Mouse (Mus musculus): ENCODE results near the gene Wdr45. TPM values are rescaled to one million over a fixed set of nuclear protein-coding genes. Genes with fewer than 3 reads are reported as not detected.
"Not testable (repeated sequence)": the region's sequence is repeated elsewhere in the genome, so short reads cannot be mapped to it uniquely, and the experiment has no call there.

The Wdr45 gene
- polyA plus RNA-seq (2014; fragmentation: Nextera tagmentation; extraction: Ambion mirVana) = 18.7 and 26.5 TPM in 2 replicates

- not testable (repeated sequence) for H3K36me3 ChIP-seq (ENCODE audit: control insufficient read depth, insufficient read depth, low read length); H3K27me3 ChIP-seq (replicated peaks; ENCODE audit: control insufficient read depth, insufficient read depth, low read length); H3K9me3 ChIP-seq (ENCODE audit: control insufficient read depth, low read length); H3K4me1 ChIP-seq (ENCODE audit: control insufficient read depth, insufficient read depth, low read length); H3K27ac ChIP-seq (replicated peaks; ENCODE audit: low read depth, low read length)
- peak within 1 kb of the TSS; percentile 46 for H3K9ac ChIP-seq (ENCODE audit: low read depth, low read length)
- ATAC-seq (ENCODE audit: low read depth) (peak; percentile 97), DNase-seq (ENCODE audit: low spot score) (peak; percentile 97)
- 22% methylated on average over 18 of the region's 60 CpGs for WGBS
- peak within 1 kb of the TSS; percentile 50 for H3K4me2 ChIP-seq (ENCODE audit: low read depth, low read length)
- peak within 1 kb of the TSS; percentile 37 for H3K4me3 ChIP-seq (ENCODE audit: low read depth, low read length)
Measured at GRCm38 (mm10) chrX:7714135-7714899, at the start of gene Wdr45. TSS of gene Wdr45 (plus strand) at chrX:7714333.

- ATAC-seq (ENCODE audit: low read depth) = no peak
- H3K4me2 ChIP-seq (ENCODE audit: low read depth, low read length) = no peak overlapping the region
- no peak overlapping the region for H3K9ac ChIP-seq (ENCODE audit: low read depth, low read length)
- no peak for DNase-seq (ENCODE audit: low spot score)
- no peak overlapping the region for H3K4me3 ChIP-seq (ENCODE audit: low read depth, low read length)
- H3K4me1 ChIP-seq (ENCODE audit: control insufficient read depth, insufficient read depth, low read length) = no peaks in the 10 kb centered on the region
- peaks cover 11% of the 10 kb centered on the region; the same call in 1 of the 2 replicates for H3K36me3 ChIP-seq (ENCODE audit: control insufficient read depth, insufficient read depth, low read length)
- no peaks in the 10 kb centered on the region for H3K9me3 ChIP-seq (ENCODE audit: control insufficient read depth, low read length)
- 92% methylated on average over 11 of the region's 11 CpGs for WGBS
- H3K27ac ChIP-seq (replicated peaks; ENCODE audit: low read depth, low read length) = no peak overlapping the region
- H3K27me3 ChIP-seq (replicated peaks; ENCODE audit: control insufficient read depth, insufficient read depth, low read length) = no peaks in the 10 kb centered on the region
Measured at GRCm38 (mm10) chrX:7664791-7665190, 49.3 kb upstream of the Wdr45 start.

- Histone ChIP-seq H3K4me1 (ENCODE audit: control insufficient read depth, insufficient read depth, low read length) (no peaks in the 10 kb centered on the region), H3K9me3 (ENCODE audit: control insufficient read depth, low read length) (no peaks in the 10 kb centered on the region), H3K27me3 (replicated peaks; ENCODE audit: control insufficient read depth, insufficient read depth, low read length) (no peaks in the 10 kb centered on the region), H3K4me3 (ENCODE audit: low read depth, low read length) (no peak overlapping the region), H3K9ac (ENCODE audit: low read depth, low read length) (no peak overlapping the region), H3K36me3 (ENCODE audit: control insufficient read depth, insufficient read depth, low read length) (peaks cover 11% of the 10 kb centered on the region; the same call in 1 of the 2 replicates), H3K27ac (replicated peaks; ENCODE audit: low read depth, low read length) (no peak overlapping the region), H3K4me2 (ENCODE audit: low read depth, low read length) (no peak overlapping the region)
- no peak for DNase-seq (ENCODE audit: low spot score)
- 82% methylated on average over 21 of the region's 21 CpGs for WGBS
- no peak for ATAC-seq (ENCODE audit: low read depth)
Measured at GRCm38 (mm10) chrX:7665739-7666502, 48.2 kb upstream of the Wdr45 start.

GRCm38 (mm10) chrX:7670390-7670881 lies 43.7 kb upstream of the Wdr45 start:
- 25% methylated on average over 9 of the region's 19 CpGs for WGBS
- DNase-seq (ENCODE audit: low spot score) = peak; percentile 76

GRCm38 (mm10) chrX:7670921-7671623 lies 43.1 kb upstream of the Wdr45 start, which contains the start of gene Plp2:
TSS of gene Plp2 (minus strand) at chrX:7671390.
- peaks cover 10% of the 10 kb centered on the region; the same call in 1 of the 2 replicates for H3K36me3 ChIP-seq (ENCODE audit: control insufficient read depth, insufficient read depth, low read length)
- DNase-seq (ENCODE audit: low spot score) = peak; percentile 46
- peak within 1 kb of the TSS; percentile 55 for H3K4me2 ChIP-seq (ENCODE audit: low read depth, low read length)
- H3K27ac ChIP-seq (replicated peaks; ENCODE audit: low read depth, low read length) = peak within 1 kb of the TSS; percentile 67
- peak within 1 kb of the TSS; percentile 64 for H3K9ac ChIP-seq (ENCODE audit: low read depth, low read length)
- H3K27me3 ChIP-seq (replicated peaks; ENCODE audit: control insufficient read depth, insufficient read depth, low read length) = no peaks in the 10 kb centered on the region
- no peaks in the 10 kb centered on the region for H3K4me1 ChIP-seq (ENCODE audit: control insufficient read depth, insufficient read depth, low read length)
- H3K9me3 ChIP-seq (ENCODE audit: control insufficient read depth, low read length) = no peaks in the 10 kb centered on the region
- WGBS = 16% methylated on average over 23 of the region's 36 CpGs
- ATAC-seq (ENCODE audit: low read depth) = peak; percentile 45; the same call in 1 of the 2 replicates
- peak within 1 kb of the TSS; percentile 49 for H3K4me3 ChIP-seq (ENCODE audit: low read depth, low read length)

More at GRCm38 (mm10) chrX:7670390-7670881, 43.7 kb upstream of the Wdr45 start:
- Histone ChIP-seq H3K27ac (replicated peaks; ENCODE audit: low read depth, low read length) (peak overlapping the region; percentile 67), H3K9ac (ENCODE audit: low read depth, low read length) (peak overlapping the region; percentile 64), H3K4me1 (ENCODE audit: control insufficient read depth, insufficient read depth, low read length) (no peaks in the 10 kb centered on the region), H3K4me3 (ENCODE audit: low read depth, low read length) (peak overlapping the region; percentile 49), H3K36me3 (ENCODE audit: control insufficient read depth, insufficient read depth, low read length) (peaks cover 11% of the 10 kb centered on the region; the same call in 1 of the 2 replicates), H3K4me2 (ENCODE audit: low read depth, low read length) (peak overlapping the region; percentile 55), H3K9me3 (ENCODE audit: control insufficient read depth, low read length) (no peaks in the 10 kb centered on the region), H3K27me3 (replicated peaks; ENCODE audit: control insufficient read depth, insufficient read depth, low read length) (no peaks in the 10 kb centered on the region)
- ATAC-seq (ENCODE audit: low read depth) = peak; percentile 75

- Histone ChIP-seq H3K9me3 (ENCODE audit: control insufficient read depth, low read length) (no peaks in the 10 kb centered on the region), H3K9ac (ENCODE audit: low read depth, low read length) (no peak overlapping the region), H3K27me3 (replicated peaks; ENCODE audit: control insufficient read depth, insufficient read depth, low read length) (no peaks in the 10 kb centered on the region), H3K27ac (replicated peaks; ENCODE audit: low read depth, low read length) (no peak overlapping the region), H3K4me1 (ENCODE audit: control insufficient read depth, insufficient read depth, low read length) (no peaks in the 10 kb centered on the region), H3K4me3 (ENCODE audit: low read depth, low read length) (no peak overlapping the region), H3K4me2 (ENCODE audit: low read depth, low read length) (no peak overlapping the region), H3K36me3 (ENCODE audit: control insufficient read depth, insufficient read depth, low read length) (no peaks in the 10 kb centered on the region)
- 60% methylated on average over 6 of the region's 6 CpGs for WGBS
- no peak for DNase-seq (ENCODE audit: low spot score)
- no peak for ATAC-seq (ENCODE audit: low read depth)
Measured at GRCm38 (mm10) chrX:7672739-7673138, 41.4 kb upstream of the Wdr45 start.

GRCm38 (mm10) chrX:7673578-7674281 lies 40.4 kb upstream of the Wdr45 start:
- 34% methylated on average over 10 of the region's 12 CpGs for WGBS
- peak overlapping the region; percentile 75 for H3K27ac ChIP-seq (replicated peaks; ENCODE audit: low read depth, low read length)
- H3K36me3 ChIP-seq (ENCODE audit: control insufficient read depth, insufficient read depth, low read length) = no peaks in the 10 kb centered on the region
- H3K9ac ChIP-seq (ENCODE audit: low read depth, low read length) = no peak overlapping the region
- no peaks in the 10 kb centered on the region for H3K9me3 ChIP-seq (ENCODE audit: control insufficient read depth, low read length)
- ATAC-seq (ENCODE audit: low read depth) (peak; percentile 32; the same call in 1 of the 2 replicates), DNase-seq (ENCODE audit: low spot score) (peak; percentile 63)
- no peaks in the 10 kb centered on the region for H3K27me3 ChIP-seq (replicated peaks; ENCODE audit: control insufficient read depth, insufficient read depth, low read length)
- H3K4me2 ChIP-seq (ENCODE audit: low read depth, low read length) = peak overlapping the region; percentile 53
- H3K4me1 ChIP-seq (ENCODE audit: control insufficient read depth, insufficient read depth, low read length) = no peaks in the 10 kb centered on the region
- H3K4me3 ChIP-seq (ENCODE audit: low read depth, low read length) = peak overlapping the region; percentile 26

Measured in embryonic facial prominence, embryonic 14.5 days (tissue).